Mouse (Mus musculus) limb, embryonic 14.5 days (tissue): ENCODE data around the gene Slc35a1. TPM values are rescaled to one million over a fixed set of nuclear protein-coding genes. Genes with fewer than 3 reads are reported as not detected.

Experiments used
- ATAC-seq: fragments of 200-750 bp; cut with Nextera tagmentation; 2 replicates; pipeline ENCODE4 v1.8.0; 2017; ENCODE audit warnings: low read depth, moderate number of reproducible peaks, moderate TSS enrichment; ENCODE audit not compliant: low FRiP score
- DNase-seq: peaks from one replicate; pipeline ENCODE4 v3.0.0-alpha.2; 2015; ENCODE audit warnings: low spot score
- H3K27ac ChIP-seq: fragments of 300-500 bp; sonication (generic); replicated peaks from 2 replicates; pipeline ENCODE4 v1.5.1; 2014; ENCODE audit warnings: low read depth, mild to moderate bottlenecking, low read length, moderate library complexity, mixed read lengths
- H3K27me3 ChIP-seq: fragments of 300-500 bp; sonication (generic); 2 replicates; pipeline ENCODE4 v1.6.1; 2014; ENCODE audit warnings: low read length, mixed read lengths; ENCODE audit not compliant: control insufficient read depth, insufficient read depth
- H3K36me3 ChIP-seq: fragments of 300-500 bp; sonication (generic); 2 replicates; pipeline ENCODE4 v1.6.1; 2014; ENCODE audit warnings: mild to moderate bottlenecking, low read length, moderate library complexity, mixed read lengths; ENCODE audit not compliant: control insufficient read depth, insufficient read depth
- H3K4me1 ChIP-seq: fragments of 300-500 bp; sonication (generic); 2 replicates; pipeline ENCODE4 v1.6.1; 2014; ENCODE audit warnings: antibody characterized with exemption, low read length, mixed read lengths; ENCODE audit not compliant: control insufficient read depth, insufficient read depth
- H3K4me2 ChIP-seq: fragments of 300-500 bp; sonication (generic); replicated peaks from 2 replicates; pipeline ENCODE4 v1.6.1; 2014; ENCODE audit warnings: low read depth, mild to moderate bottlenecking, low read length, moderate library complexity; ENCODE audit not compliant: severe bottlenecking
- H3K4me3 ChIP-seq: fragments of 300-500 bp; sonication (generic); replicated peaks from 2 replicates; pipeline ENCODE4 v1.5.1; 2014; ENCODE audit warnings: low read length
- H3K9ac ChIP-seq: fragments of 300-500 bp; sonication (generic); 2 replicates; pipeline ENCODE4 v1.6.1; 2014; ENCODE audit warnings: mild to moderate bottlenecking, low read depth, low read length, moderate library complexity; ENCODE audit not compliant: severe bottlenecking
- H3K9me3 ChIP-seq: fragments of 300-500 bp; sonication (generic); 2 replicates; pipeline ENCODE4 v1.6.1; 2016; ENCODE audit warnings: low read length; ENCODE audit not compliant: control insufficient read depth
- POLR2A ChIP-seq: fragments of 200-500 bp; IDR thresholded peaks from 2 replicates; pipeline ENCODE4 v1.8.0; 2012; ENCODE audit warnings: inconsistent platforms, mild to moderate bottlenecking, moderate library complexity, borderline replicate concordance; ENCODE audit not compliant: insufficient read depth, insufficient read length; ENCODE audit errors: extremely low read depth
- WGBS: fragments of 180-500 bp; shearing (Covaris S2); extraction: QIAGEN DNeasy Blood & Tissue Kit; methylation state at CpG from one replicate; pipeline ENCODE4 v1.1.7; 2014; 5-methylcytosine and 5-hydroxymethylcytosine counted together
- polyA plus RNA-seq, 2 experiments: library from polyadenylated mRNA; depleted of rRNA in 1 of 2; stranded (reverse) in 1 of 2; unstranded in 1 of 2; fragments of >200 nt; fragmentation: Nextera tagmentation in 1 of 2; extraction: Ambion mirVana in 1 of 2; gene quantifications; 2 replicates each; pipeline versions ENCODE4 v1.2.1 to v1.2.3; 2012 to 2014

The Slc35a1 gene
- polyA plus RNA-seq, 2 experiments = 26.8 to 34.5 TPM

- no peak for ATAC-seq
- H3K36me3 ChIP-seq = peaks cover 79% of the 10 kb centered on the region
Measured at GRCm38 (mm10) chr4:34656101-34656500, 31.1 kb downstream of the Slc35a1 start.

GRCm38 (mm10) chr4:34653179-34653578 lies 34.1 kb downstream of the Slc35a1 start:
- Histone ChIP-seq H3K27me3 (no peaks in the 10 kb centered on the region), H3K9me3 (no peaks in the 10 kb centered on the region), H3K4me3 (no peak overlapping the region), H3K27ac (no peak overlapping the region), H3K4me2 (no peak overlapping the region), H3K9ac (no peak overlapping the region), H3K36me3 (peaks cover 69% of the 10 kb centered on the region), H3K4me1 (no peaks in the 10 kb centered on the region)
- ATAC-seq (no peak), DNase-seq (no peak)
- TF ChIP-seq POLR2A = no peak
- 92% methylated on average over 7 of the region's 7 CpGs for WGBS

More at GRCm38 (mm10) chr4:34656101-34656500, 31.1 kb downstream of the Slc35a1 start:
- Histone ChIP-seq H3K27me3 (no peaks in the 10 kb centered on the region), H3K4me1 (no peaks in the 10 kb centered on the region), H3K9me3 (no peaks in the 10 kb centered on the region), H3K27ac (no peak overlapping the region), H3K4me2 (no peak overlapping the region), H3K4me3 (no peak overlapping the region), H3K9ac (no peak overlapping the region)
- no peak for TF ChIP-seq POLR2A
- 92% methylated on average over 10 of the region's 10 CpGs for WGBS
- DNase-seq = no peak

GRCm38 (mm10) chr4:34644779-34645178 lies 42.5 kb downstream of the Slc35a1 start:
- Histone ChIP-seq H3K9me3 (no peaks in the 10 kb centered on the region), H3K27ac (no peak overlapping the region), H3K4me2 (no peak overlapping the region), H3K4me1 (no peaks in the 10 kb centered on the region), H3K36me3 (peaks cover 61% of the 10 kb centered on the region), H3K27me3 (no peaks in the 10 kb centered on the region), H3K4me3 (no peak overlapping the region), H3K9ac (no peak overlapping the region)
- DNase-seq = no peak
- ATAC-seq = no peak
- TF ChIP-seq POLR2A = no peak

- DNase-seq = no peak
- 95% methylated on average over 3 of the region's 3 CpGs for WGBS
Measured at GRCm38 (mm10) chr4:34640731-34641130, 46.5 kb downstream of the Slc35a1 start.

GRCm38 (mm10) chr4:34639745-34640364 lies 47.4 kb downstream of the Slc35a1 start:
- peak; percentile 50 for DNase-seq
- no peaks in the 10 kb centered on the region for H3K9me3 ChIP-seq
- no peak for TF ChIP-seq POLR2A
- peaks cover 30% of the 10 kb centered on the region for H3K36me3 ChIP-seq
- H3K27me3 ChIP-seq = no peaks in the 10 kb centered on the region
- no peak overlapping the region for H3K4me2 ChIP-seq
- WGBS = 49% methylated on average over 5 of the region's 5 CpGs
- H3K27ac ChIP-seq = no peak overlapping the region
- H3K9ac ChIP-seq = no peak overlapping the region
- ATAC-seq = peak; percentile 74
- H3K4me1 ChIP-seq = no peaks in the 10 kb centered on the region
- no peak overlapping the region for H3K4me3 ChIP-seq

More at GRCm38 (mm10) chr4:34640731-34641130, 46.5 kb downstream of the Slc35a1 start:
- no peaks in the 10 kb centered on the region for H3K4me1 ChIP-seq
- no peak for TF ChIP-seq POLR2A
- H3K27me3 ChIP-seq = no peaks in the 10 kb centered on the region
- peaks cover 30% of the 10 kb centered on the region for H3K36me3 ChIP-seq
- H3K27ac ChIP-seq = no peak overlapping the region
- no peak overlapping the region for H3K4me2 ChIP-seq
- ATAC-seq = no peak
- no peaks in the 10 kb centered on the region for H3K9me3 ChIP-seq
- H3K9ac ChIP-seq = no peak overlapping the region
- no peak overlapping the region for H3K4me3 ChIP-seq

- no peak for TF ChIP-seq POLR2A
- H3K36me3 ChIP-seq = peaks cover 40% of the 10 kb centered on the region
- H3K9me3 ChIP-seq = no peaks in the 10 kb centered on the region
Measured at GRCm38 (mm10) chr4:34637851-34638250, 49.4 kb downstream of the Slc35a1 start.

More at GRCm38 (mm10) chr4:34637851-34638250, 49.4 kb downstream of the Slc35a1 start:
- ATAC-seq (no peak), DNase-seq (no peak)
- H3K27me3 ChIP-seq = no peaks in the 10 kb centered on the region
- H3K9ac ChIP-seq = no peak overlapping the region
- WGBS = 83% methylated on average over 4 of the region's 4 CpGs
- no peak overlapping the region for H3K27ac ChIP-seq
- H3K4me1 ChIP-seq = no peaks in the 10 kb centered on the region
- H3K4me2 ChIP-seq = no peak overlapping the region
- no peak overlapping the region for H3K4me3 ChIP-seq
